Mouse (Mus musculus): ENCODE measurements around the gene Podn. TPM values are rescaled to one million over a fixed set of nuclear protein-coding genes. Genes with fewer than 3 reads are reported as not detected.

Gene Podn
- total RNA-seq, 2 experiments from 2014 or later = 8.7 to 10.4 TPM

DNA sequence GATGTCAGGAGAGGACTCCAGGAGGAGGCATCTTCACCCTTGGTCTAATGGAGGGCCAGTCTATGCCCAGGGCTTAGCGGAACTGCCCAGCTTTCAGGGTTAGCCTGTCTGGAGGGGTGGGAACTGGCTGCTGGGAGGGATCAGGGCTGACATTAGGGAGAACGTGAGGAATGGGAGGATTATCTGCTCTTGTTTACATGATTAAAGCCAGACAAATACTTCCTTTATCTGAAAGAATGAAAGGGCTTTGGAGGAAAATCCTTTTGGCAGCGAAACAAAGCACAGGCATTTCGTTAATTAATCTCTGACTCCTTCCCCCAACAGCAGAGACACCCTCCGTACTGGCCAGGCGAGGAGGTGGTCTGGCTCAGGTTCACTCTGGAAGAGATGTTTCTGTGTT is 104.4 kb downstream of the Podn start:
- intact Hi-C loops (cut with DNase I) = no loop called here
- Histone ChIP-seq H3K4me3 (no peak overlapping the region), H3K27ac (no peak overlapping the region)
- no peak for DNase-seq (ENCODE audit: extremely low spot score in 1 of 2, low spot score in 2 of 2)
- no peak for TF ChIP-seq CTCF (IDR thresholded peaks at IDR 0.05)

DNA sequence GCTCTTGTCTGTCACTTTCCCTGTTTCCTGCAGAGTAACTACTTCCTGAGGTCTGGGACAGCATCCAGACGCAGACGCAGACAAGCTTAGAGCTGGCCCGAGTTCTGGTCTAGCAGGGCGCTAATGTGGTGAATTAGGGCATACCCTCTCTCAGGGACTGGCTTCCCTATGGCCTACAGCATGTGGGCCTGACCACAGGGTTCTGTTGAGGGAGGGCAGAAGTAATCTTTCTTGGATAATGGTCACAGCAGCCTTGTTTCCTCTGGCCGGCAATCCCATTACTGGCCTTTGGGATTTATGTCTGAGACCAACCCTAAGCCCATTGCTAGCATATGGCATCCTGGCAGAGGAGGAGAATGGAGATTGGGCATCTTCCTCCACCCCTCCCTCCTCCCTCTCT is 105.4 kb downstream of the Podn start:
- no peak for TF ChIP-seq CTCF (IDR thresholded peaks at IDR 0.05)
- Histone ChIP-seq H3K4me3 (no peak overlapping the region), H3K27ac (no peak overlapping the region)
- DNase-seq (ENCODE audit: extremely low spot score in 1 of 2, low spot score in 2 of 2) = no peak
- intact Hi-C loops (cut with DNase I) = no loop called here

DNA sequence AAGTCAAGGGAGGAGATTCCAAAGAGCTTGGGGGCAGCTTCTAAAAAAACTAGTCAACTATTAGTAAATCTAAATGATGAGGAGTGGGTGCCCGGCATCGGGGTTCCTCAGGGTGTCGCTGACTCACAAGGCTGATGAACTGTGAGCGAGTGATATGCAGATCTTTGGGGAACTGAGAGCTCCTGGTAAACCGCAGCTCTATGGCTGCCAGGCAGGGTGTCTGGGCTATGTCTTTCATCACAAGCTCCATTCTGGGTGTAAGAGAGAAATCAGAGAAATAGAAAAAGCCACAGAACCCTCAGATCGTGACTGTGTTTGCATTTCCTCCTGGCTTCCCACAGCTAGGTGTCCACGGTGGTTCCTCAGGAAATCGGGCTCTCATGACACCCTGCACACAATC is 107.3 kb downstream of the Podn start:
- no peak overlapping the region for H3K4me3 ChIP-seq
- intact Hi-C loops (cut with DNase I) = no loop called here
- no peak for TF ChIP-seq CTCF (IDR thresholded peaks at IDR 0.05)
- no peak for DNase-seq (ENCODE audit: extremely low spot score in 1 of 2, low spot score in 2 of 2)
- H3K27ac ChIP-seq = no peak overlapping the region

DNA sequence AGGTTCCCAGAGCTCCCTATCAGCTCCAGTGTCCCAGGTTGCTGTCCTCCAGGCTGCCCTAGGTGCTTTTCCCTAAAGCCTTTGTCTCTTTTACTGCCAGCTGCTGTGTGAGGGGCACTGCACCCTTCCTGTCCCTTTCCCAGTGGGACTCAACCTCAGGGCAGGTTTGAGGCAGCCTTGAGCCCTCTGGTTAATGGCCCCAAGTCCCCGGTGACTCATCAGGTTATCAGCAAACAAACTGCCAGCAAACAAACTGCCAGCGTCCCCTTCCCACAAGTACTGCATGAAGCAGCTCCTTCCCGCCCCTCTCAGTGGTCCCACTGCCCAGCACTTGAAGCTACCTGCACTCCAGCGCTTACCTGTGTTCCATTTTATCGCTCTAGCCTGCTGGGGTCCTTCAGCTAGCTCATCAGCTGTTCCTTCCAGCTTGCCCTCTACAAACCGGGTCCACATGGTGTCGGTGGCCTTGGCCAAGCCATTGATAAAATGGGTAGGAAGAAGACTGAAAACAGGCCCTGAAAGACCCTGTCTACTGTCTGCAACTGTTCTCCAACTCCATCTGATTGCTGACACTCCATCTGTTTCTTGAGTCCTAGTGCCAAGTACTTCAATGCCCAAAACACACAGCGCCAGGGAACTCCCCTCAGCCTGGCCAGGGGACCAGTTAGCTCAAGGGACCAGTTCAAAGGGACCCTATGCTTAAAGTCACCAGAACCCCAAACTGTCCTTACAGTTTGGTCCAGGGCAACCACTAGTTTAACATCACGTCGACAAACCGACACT is 109.7 kb downstream of the Podn start:
- H3K27ac ChIP-seq = no peak overlapping the region
- TF ChIP-seq CTCF (IDR thresholded peaks at IDR 0.05) = no peak
- DNase-seq (ENCODE audit: extremely low spot score in 1 of 2, low spot score in 2 of 2) = no peak
- no peak overlapping the region for H3K4me3 ChIP-seq
- intact Hi-C loops (cut with DNase I) = no loop called here

DNA sequence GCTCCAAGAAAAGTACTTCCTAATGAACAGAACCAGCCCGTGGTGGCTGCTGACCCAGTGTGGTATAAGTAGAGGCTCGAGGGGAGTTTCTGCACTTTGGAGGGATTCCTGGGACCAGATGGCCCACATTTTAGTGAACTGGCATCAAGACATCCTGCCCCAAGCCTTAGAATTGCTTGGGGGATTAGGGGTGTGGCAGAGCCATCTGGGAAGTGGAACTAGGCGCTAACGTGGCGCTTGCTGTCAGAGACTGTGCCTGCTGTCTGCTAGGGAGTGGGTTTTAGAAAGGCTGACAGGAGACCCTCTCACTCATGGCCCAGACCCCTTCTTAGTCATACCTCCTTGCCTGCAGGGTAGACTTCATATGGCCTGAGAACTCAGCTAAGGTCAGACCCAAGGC is 110.4 kb downstream of the Podn start:
- intact Hi-C loops (cut with DNase I) = loop anchor here (2.0 kb wide), 2 partner anchors 47 to 73 kb away; no protein-coding TSS in a partner anchor
- TF ChIP-seq CTCF (IDR thresholded peaks at IDR 0.05) = no peak
- Histone ChIP-seq H3K27ac (no peak overlapping the region), H3K4me3 (no peak overlapping the region)
- no peak for DNase-seq (ENCODE audit: extremely low spot score in 1 of 2, low spot score in 2 of 2)

DNA sequence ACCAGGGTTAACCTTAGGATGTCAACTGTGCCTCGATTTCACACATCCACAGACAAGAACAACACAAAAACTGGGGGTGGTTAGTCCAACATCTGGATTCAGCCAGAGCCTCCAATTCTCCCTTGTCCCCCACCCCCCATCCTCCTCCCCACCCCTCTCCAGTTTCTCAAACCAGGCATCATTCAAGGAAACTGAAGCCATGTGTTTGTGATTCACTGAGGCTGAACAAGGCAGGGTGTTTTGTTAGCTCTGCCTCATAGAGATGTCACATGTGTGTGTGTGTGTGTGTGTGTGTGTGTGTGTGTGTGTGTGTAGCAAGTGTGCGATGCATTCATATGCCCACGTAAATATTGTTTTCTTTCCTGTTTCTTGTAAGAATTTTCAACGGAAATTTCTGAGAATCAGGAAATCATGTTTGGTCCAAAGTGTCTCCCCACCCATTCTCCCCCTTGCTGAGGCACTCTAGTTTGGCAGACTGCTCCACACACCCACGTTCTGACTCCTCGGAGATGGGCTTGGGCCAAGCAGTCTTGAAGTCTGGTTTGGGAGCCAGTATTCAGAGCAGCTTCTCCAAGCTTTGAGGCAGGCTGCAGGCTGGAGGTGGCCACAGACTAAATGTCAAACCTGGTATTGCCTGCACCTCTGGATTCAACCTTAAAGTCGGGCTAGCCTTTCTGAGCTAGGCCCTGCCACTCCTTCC is 111.8 kb downstream of the Podn start:
- no peak overlapping the region for H3K4me3 ChIP-seq
- H3K27ac ChIP-seq = peak overlapping the region; percentile 76; the same call in 1 of the 2 replicates
- DNase-seq (ENCODE audit: extremely low spot score in 1 of 2, low spot score in 2 of 2) = peak; percentile 68 to 78
- no peak for TF ChIP-seq CTCF (IDR thresholded peaks at IDR 0.05)
- intact Hi-C loops (cut with DNase I) = loop anchor here (2.0 kb wide), 2 partner anchors 48 to 74 kb away; no protein-coding TSS in a partner anchor

DNA sequence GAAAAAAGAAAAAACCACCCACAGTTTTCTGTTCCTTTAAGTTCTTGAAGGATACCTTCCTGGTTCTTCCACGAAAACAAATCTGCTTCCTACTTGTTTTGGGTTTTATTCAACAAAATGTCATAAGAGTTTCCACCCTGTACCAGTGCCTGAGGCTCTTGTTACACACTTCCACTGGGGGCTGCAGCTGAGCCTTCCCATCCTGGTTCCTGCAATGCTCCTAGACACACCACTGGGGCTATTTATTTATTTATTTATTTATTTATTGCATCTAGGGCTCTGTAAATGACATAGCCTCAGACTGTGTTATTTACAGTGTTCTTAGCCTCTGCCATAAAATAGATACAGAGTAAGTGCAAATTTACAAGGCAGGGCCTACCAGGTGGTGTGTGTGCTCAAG is 112.5 kb downstream of the Podn start:
- intact Hi-C loops (cut with DNase I) = loop anchor here (2.0 kb wide), 2 partner anchors 49 to 75 kb away; no protein-coding TSS in a partner anchor
- TF ChIP-seq CTCF (IDR thresholded peaks at IDR 0.05) = no peak; the same call in 1 of the 2 replicates
- no peak overlapping the region for H3K4me3 ChIP-seq
- DNase-seq (ENCODE audit: extremely low spot score in 1 of 2, low spot score in 2 of 2) = no peak
- no peak overlapping the region; the same call in 1 of the 2 replicates for H3K27ac ChIP-seq

DNA sequence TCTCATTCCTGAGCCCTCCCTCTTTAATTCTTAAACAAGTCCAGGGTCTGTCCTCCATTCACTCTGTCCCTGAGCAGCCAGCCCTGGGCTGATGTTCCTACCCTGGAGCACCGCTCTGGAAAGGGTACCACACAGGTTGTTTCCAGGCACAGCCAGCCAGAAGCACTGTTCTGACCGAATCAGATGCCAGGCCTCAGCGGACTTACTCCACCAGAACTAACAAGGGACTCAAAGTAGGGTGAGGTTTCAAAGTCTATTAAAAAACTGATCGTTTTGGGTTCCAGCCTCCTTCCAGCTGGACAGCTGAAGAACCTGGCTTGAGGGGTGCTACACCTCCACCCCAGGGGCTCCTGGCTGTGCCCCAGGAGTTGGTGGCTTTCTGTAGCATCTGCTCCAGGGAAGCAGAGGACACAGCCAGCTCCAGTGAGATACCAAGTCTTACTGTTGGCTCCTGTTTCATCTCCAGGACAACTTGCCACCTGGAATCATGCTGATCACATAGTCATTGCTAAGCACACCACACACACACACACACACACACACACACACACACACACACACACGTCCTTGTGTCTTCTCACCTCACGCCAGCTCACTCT is 116.1 kb downstream of the Podn start:
- intact Hi-C loops (cut with DNase I) = no loop called here
- Histone ChIP-seq H3K4me3 (no peak overlapping the region), H3K27ac (no peak overlapping the region)
- no peak for TF ChIP-seq CTCF (IDR thresholded peaks at IDR 0.05)
- no peak for DNase-seq (ENCODE audit: extremely low spot score in 1 of 2, low spot score in 2 of 2)

DNA sequence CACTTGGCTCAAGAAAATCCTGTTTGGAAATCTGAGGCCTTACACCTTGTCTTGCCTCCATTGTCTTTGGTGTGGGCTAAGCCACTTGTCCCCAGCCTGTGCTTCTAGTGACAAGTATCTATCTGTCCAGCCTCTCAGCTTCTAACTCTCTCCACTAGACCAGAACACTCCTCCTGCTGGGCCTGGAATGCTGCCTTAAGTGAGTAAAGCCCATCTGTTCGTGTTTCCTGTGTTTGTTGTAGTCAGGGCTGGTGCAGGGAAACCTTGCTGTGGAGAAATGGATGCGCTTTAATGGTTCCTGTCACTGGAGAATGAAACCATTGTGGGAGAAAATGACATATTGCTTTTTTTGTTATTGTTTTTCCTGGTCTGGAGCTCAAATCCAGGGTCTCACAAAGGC is 116.7 kb downstream of the Podn start:
- no peak overlapping the region for H3K4me3 ChIP-seq
- no peak for TF ChIP-seq CTCF (IDR thresholded peaks at IDR 0.05)
- H3K27ac ChIP-seq = no peak overlapping the region
- intact Hi-C loops (cut with DNase I) = no loop called here
- DNase-seq (ENCODE audit: extremely low spot score in 1 of 2, low spot score in 2 of 2) = peak in 1 of 2 experiments; percentile 39

DNA sequence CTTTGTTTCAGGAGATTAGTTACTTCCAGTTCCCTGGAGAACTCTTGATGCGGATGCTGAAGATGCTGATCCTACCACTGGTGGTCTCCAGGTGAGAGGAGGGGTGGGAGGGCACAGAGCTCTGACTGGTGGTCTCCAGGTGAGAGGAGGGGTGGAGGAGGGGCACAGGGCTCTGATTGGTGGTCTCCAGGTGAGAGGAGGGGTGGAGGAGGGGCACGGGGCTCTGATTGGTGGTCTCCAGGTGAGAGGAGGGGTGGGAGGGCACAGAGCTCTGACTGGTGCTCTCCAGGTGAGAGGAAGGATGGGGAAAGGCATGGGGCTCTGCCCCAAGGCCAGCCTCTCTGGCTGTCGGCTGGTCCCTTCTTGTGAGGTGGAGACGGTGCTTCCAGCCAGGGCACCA is 118.7 kb downstream of the Podn start:
- intact Hi-C loops (cut with DNase I) = no loop called here
- TF ChIP-seq CTCF (IDR thresholded peaks at IDR 0.05) = no peak
- no peak for DNase-seq (ENCODE audit: extremely low spot score in 1 of 2, low spot score in 2 of 2)
- no peak overlapping the region for H3K4me3 ChIP-seq
- H3K27ac ChIP-seq = no peak overlapping the region

DNA sequence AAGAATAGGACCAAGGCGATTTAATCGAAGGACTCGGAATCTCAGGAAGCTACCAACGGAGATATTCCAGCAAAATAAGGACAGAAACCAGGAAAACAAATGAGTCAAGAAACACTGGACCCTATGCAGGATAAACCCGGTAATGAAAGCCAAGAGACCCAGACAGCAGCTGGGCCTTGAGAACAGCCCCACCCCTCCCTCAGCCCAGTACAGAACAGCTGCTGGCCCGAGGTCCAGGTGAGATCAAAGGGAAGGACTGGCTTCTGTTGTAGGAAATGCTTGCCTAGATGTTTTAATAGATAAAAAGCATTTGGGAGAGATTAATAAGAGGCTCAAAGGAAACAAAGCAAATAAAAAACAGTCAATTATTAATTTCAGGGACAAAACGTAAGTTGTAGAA is 121.2 kb downstream of the Podn start:
- TF ChIP-seq CTCF (IDR thresholded peaks at IDR 0.05) = no peak
- no peak for DNase-seq (ENCODE audit: extremely low spot score in 1 of 2, low spot score in 2 of 2)
- no peak overlapping the region for H3K4me3 ChIP-seq
- no peak overlapping the region for H3K27ac ChIP-seq
- intact Hi-C loops (cut with DNase I) = no loop called here

DNA sequence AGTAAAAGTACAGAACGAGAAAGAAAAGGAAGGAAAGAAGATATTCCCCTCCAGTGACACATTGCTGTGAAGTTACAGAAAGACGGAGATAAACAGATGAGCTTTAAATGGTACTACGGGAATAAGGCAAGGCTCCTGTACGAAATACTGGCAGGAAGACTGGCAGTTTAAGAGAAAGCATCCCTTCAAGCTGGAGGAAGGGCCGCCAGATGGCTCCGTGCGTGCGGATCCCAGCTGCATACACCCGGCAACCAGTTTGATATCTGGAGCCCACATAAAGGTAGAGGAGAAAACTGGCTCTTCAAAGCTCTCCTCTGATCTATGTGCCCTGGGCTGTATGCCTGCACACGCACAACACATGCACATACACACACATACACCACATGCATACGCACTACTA is 121.7 kb downstream of the Podn start:
- TF ChIP-seq CTCF (IDR thresholded peaks at IDR 0.05) = no peak

More for the DNA sequence above, 121.7 kb downstream of the Podn start:
- H3K27ac ChIP-seq = no peak overlapping the region
- DNase-seq (ENCODE audit: extremely low spot score in 1 of 2, low spot score in 2 of 2) = no peak
- intact Hi-C loops (cut with DNase I) = no loop called here
- no peak overlapping the region for H3K4me3 ChIP-seq
